32 mouse cellular contexts compared by ENCODE assay signal in genomic region chr5:24466762-24467161, GRCm38 (mm10). TPM values are rescaled to one million over a fixed set of nuclear protein-coding genes. Genes with fewer than 3 reads are reported as not detected.
A peak's percentile ranks its signal among the peaks of the same experiment; 100 is the strongest.
DNase-seq lines count a peak whose midpoint lies in the region; ATAC-seq and TF ChIP-seq lines count a peak whose summit lies in the region.
"Had no signal": no experiment of that assay in that cellular context is flagged by ENCODE, and none has a peak within 500 bp of the region (broad histone marks: within the 10 kb centered on the region; RNA-seq: fewer than 3 reads in every experiment).

No protein-coding gene starts in this region.

- H3K27me3 ChIP-seq in forebrain, embryonic 13.5 days: peaks cover under 1% of the 10 kb centered on the region; the same call in 1 of the 2 replicates
- peaks cover under 1% of the 10 kb centered on the region; the same call in 1 of the 2 replicates for H3K27me3 ChIP-seq in forebrain, embryonic 12.5 days
- H3K27me3 ChIP-seq in hindbrain, embryonic 12.5 days: no peaks in the 10 kb centered on the region; the same call in 1 of the 2 replicates
- peaks cover 2% of the 10 kb centered on the region; the same call in 1 of the 2 replicates for H3K27me3 ChIP-seq in hindbrain, embryonic 11.5 days (ENCODE audit: control insufficient read depth, insufficient read depth, low read length)
- H3K27me3 ChIP-seq in midbrain, embryonic 13.5 days: peaks cover 7% of the 10 kb centered on the region
- no peaks in the 10 kb centered on the region for H3K27me3 ChIP-seq in midbrain, embryonic 16.5 days (ENCODE audit: control insufficient read depth, insufficient read depth, low read depth, low read length)
- H3K27me3 ChIP-seq in hindbrain, postnatal 0 days (ENCODE audit: insufficient read depth, low read length): no peaks in the 10 kb centered on the region
- H3K27me3 ChIP-seq: CH12.LX; embryonic facial prominence, embryonic 13.5 days; hindbrain, embryonic 15.5 days; intestine, embryonic 15.5 days; neural tube, embryonic 13.5 days; Patski had no signal

- H3K4me3 ChIP-seq in forebrain, embryonic 13.5 days: no peak overlapping the region
- H3K4me3 ChIP-seq in forebrain, embryonic 12.5 days (replicated peaks): no peak overlapping the region
- H3K4me3 ChIP-seq in hindbrain, embryonic 12.5 days: no peak overlapping the region
- no peak overlapping the region for H3K4me3 ChIP-seq in hindbrain, embryonic 11.5 days (ENCODE audit: low read depth, low read length)
- no peak overlapping the region for H3K4me3 ChIP-seq in midbrain, embryonic 13.5 days (replicated peaks)
- H3K4me3 ChIP-seq in midbrain, embryonic 16.5 days (ENCODE audit: low read depth, low read length): no peak overlapping the region
- H3K4me3 ChIP-seq in hindbrain, postnatal 0 days (ENCODE audit: low read length): no peak overlapping the region
- H3K4me3 ChIP-seq: embryonic facial prominence, embryonic 13.5 days; forebrain, embryonic 10.5 days; heart, adult 2 months; hindbrain, embryonic 15.5 days; intestine, embryonic 15.5 days; liver, embryonic 12.5 days; neural tube, embryonic 13.5 days had no signal

- no peak for TF ChIP-seq CTCF in hindbrain, postnatal 0 days (IDR thresholded peaks at IDR 0.05; ENCODE audit: low read depth)

- H3K27ac ChIP-seq in forebrain, embryonic 13.5 days: no peak overlapping the region
- no peak overlapping the region for H3K27ac ChIP-seq in forebrain, embryonic 12.5 days
- 0 out of 2 replicates have a peak overlapping the region, but pooled peaks have one; percentile 44 for H3K27ac ChIP-seq in hindbrain, embryonic 12.5 days
- H3K27ac ChIP-seq in hindbrain, embryonic 11.5 days (ENCODE audit: low read depth, low read length): no peak overlapping the region
- H3K27ac ChIP-seq in midbrain, embryonic 13.5 days: peak overlapping the region; percentile 55
- H3K27ac ChIP-seq in midbrain, embryonic 16.5 days (ENCODE audit: low read length): no peak overlapping the region
- no peak overlapping the region for H3K27ac ChIP-seq in hindbrain, postnatal 0 days
- H3K27ac ChIP-seq: embryonic facial prominence, embryonic 13.5 days; forebrain, embryonic 10.5 days; heart, adult 2 months; hindbrain, embryonic 15.5 days; intestine, embryonic 15.5 days; liver, embryonic 12.5 days; macrophage; neural tube, embryonic 13.5 days had no signal

- H3K4me2 ChIP-seq in forebrain, embryonic 13.5 days: peak overlapping the region; percentile 35
- H3K4me2 ChIP-seq in forebrain, embryonic 12.5 days: no peak overlapping the region
- H3K4me2 ChIP-seq in hindbrain, embryonic 12.5 days (replicated peaks): peak overlapping the region; percentile 14; the same call in 1 of the 2 replicates
- no peak overlapping the region for H3K4me2 ChIP-seq in hindbrain, embryonic 11.5 days (replicated peaks; ENCODE audit: low read depth, low read length)
- H3K4me2 ChIP-seq in midbrain, embryonic 13.5 days (replicated peaks): peak overlapping the region; percentile 18
- H3K4me2 ChIP-seq in midbrain, embryonic 16.5 days (ENCODE audit: low read length): no peak overlapping the region
- no peak overlapping the region for H3K4me2 ChIP-seq in hindbrain, postnatal 0 days (ENCODE audit: low read depth, low read length)
- H3K4me2 ChIP-seq: embryonic facial prominence, embryonic 13.5 days; hindbrain, embryonic 15.5 days; intestine, embryonic 15.5 days; liver, embryonic 12.5 days; neural tube, embryonic 13.5 days had no signal

- peaks cover 4% of the 10 kb centered on the region for H3K36me3 ChIP-seq in forebrain, embryonic 13.5 days (ENCODE audit: poor library complexity, severe bottlenecking)
- H3K36me3 ChIP-seq in forebrain, embryonic 12.5 days (replicated peaks): peaks cover under 1% of the 10 kb centered on the region; the same call in 1 of the 2 replicates
- 0 out of 2 replicates have a peak, but pooled peaks cover 2% of the 10 kb centered on the region for H3K36me3 ChIP-seq in hindbrain, embryonic 12.5 days
- no peaks in the 10 kb centered on the region for H3K36me3 ChIP-seq in hindbrain, embryonic 11.5 days (ENCODE audit: control insufficient read depth, insufficient read depth, low read length)
- H3K36me3 ChIP-seq in midbrain, embryonic 13.5 days: peaks cover under 1% of the 10 kb centered on the region; the same call in 1 of the 2 replicates
- no peaks in the 10 kb centered on the region for H3K36me3 ChIP-seq in midbrain, embryonic 16.5 days (ENCODE audit: control insufficient read depth, insufficient read depth, low read length)
- no peaks in the 10 kb centered on the region for H3K36me3 ChIP-seq in hindbrain, postnatal 0 days (ENCODE audit: insufficient read depth, low read length)
- H3K36me3 ChIP-seq: hindbrain, embryonic 15.5 days; intestine, embryonic 15.5 days had no signal

- peaks cover 32% of the 10 kb centered on the region for H3K4me1 ChIP-seq in forebrain, embryonic 13.5 days
- H3K4me1 ChIP-seq in forebrain, embryonic 12.5 days: peaks cover 38% of the 10 kb centered on the region
- peaks cover 27% of the 10 kb centered on the region for H3K4me1 ChIP-seq in hindbrain, embryonic 12.5 days
- 0 out of 2 replicates have a peak, but pooled peaks cover 3% of the 10 kb centered on the region for H3K4me1 ChIP-seq in hindbrain, embryonic 11.5 days (replicated peaks; ENCODE audit: control insufficient read depth, insufficient read depth, low read length)
- H3K4me1 ChIP-seq in midbrain, embryonic 13.5 days (replicated peaks): peaks cover 41% of the 10 kb centered on the region
- H3K4me1 ChIP-seq in midbrain, embryonic 16.5 days (ENCODE audit: control insufficient read depth, insufficient read depth, low read length): peaks cover 14% of the 10 kb centered on the region
- peaks cover 6% of the 10 kb centered on the region; the same call in 1 of the 2 replicates for H3K4me1 ChIP-seq in hindbrain, postnatal 0 days (ENCODE audit: insufficient read depth, low read length)

- 24% methylated on average over 12 of the region's 12 CpGs for whole genome bisulfite sequencing in forebrain, embryonic 13.5 days
- WGBS in forebrain, embryonic 12.5 days: 40% methylated on average over 12 of the region's 12 CpGs
- 40% methylated on average over 12 of the region's 12 CpGs for WGBS in hindbrain, embryonic 12.5 days
- WGBS in hindbrain, embryonic 11.5 days: 33% methylated on average over 12 of the region's 12 CpGs
- WGBS in midbrain, embryonic 13.5 days: 42% methylated on average over 12 of the region's 12 CpGs
- WGBS in midbrain, embryonic 16.5 days: 19% methylated on average over 12 of the region's 12 CpGs
- 25% methylated on average over 12 of the region's 12 CpGs for WGBS in hindbrain, postnatal 0 days

- ATAC-seq in forebrain, embryonic 13.5 days: no peak
- ATAC-seq in forebrain, embryonic 12.5 days (ENCODE audit: low FRiP score): no peak
- ATAC-seq in hindbrain, embryonic 12.5 days (ENCODE audit: low FRiP score): no peak
- no peak for ATAC-seq in hindbrain, embryonic 11.5 days (ENCODE audit: low FRiP score)
- ATAC-seq in midbrain, embryonic 13.5 days: no peak
- ATAC-seq in midbrain, embryonic 16.5 days: no peak
- ATAC-seq in hindbrain, postnatal 0 days: 0 out of 2 replicates have a peak, but pooled peaks have one; percentile 4
- ATAC-seq: intestine, embryonic 15.5 days; liver, embryonic 12.5 days; liver, postnatal 0 days; Patski had no signal

- DNase-seq in hindbrain, embryonic 11.5 days (ENCODE audit: low spot score): no peak
- no peak for DNase-seq in hindbrain, postnatal 0 days (ENCODE audit: low spot score)
- DNase-seq in cerebellum, postnatal 36 days: no peak
- DNase-seq: adrenal gland, postnatal 14 days; cerebellum, adult 11-12 months; cerebellum, adult 9-11 months; heart, adult 2 months; heart, postnatal 14 days; kidney, adult 2 months; kidney, postnatal 36 days; layer of hippocampus, postnatal 36 days; left cerebral cortex, postnatal 4 days; liver, postnatal 0 days; lung, postnatal 10 days; right cerebral cortex, postnatal 25 days; spleen, adult 18-20 months; thymus, postnatal 25 days had no signal

- no peaks in the 10 kb centered on the region for H3K9me3 ChIP-seq in forebrain, embryonic 13.5 days (replicated peaks)
- no peaks in the 10 kb centered on the region for H3K9me3 ChIP-seq in forebrain, embryonic 12.5 days
- H3K9me3 ChIP-seq in hindbrain, embryonic 12.5 days (replicated peaks): no peaks in the 10 kb centered on the region
- no peaks in the 10 kb centered on the region for H3K9me3 ChIP-seq in hindbrain, embryonic 11.5 days (ENCODE audit: control insufficient read depth, low read length)
- H3K9me3 ChIP-seq in midbrain, embryonic 13.5 days: no peaks in the 10 kb centered on the region
- no peaks in the 10 kb centered on the region for H3K9me3 ChIP-seq in midbrain, embryonic 16.5 days (replicated peaks; ENCODE audit: control insufficient read depth, low read length, poor library complexity, severe bottlenecking)
- no peaks in the 10 kb centered on the region for H3K9me3 ChIP-seq in hindbrain, postnatal 0 days (ENCODE audit: low read length)
- H3K9me3 ChIP-seq: embryonic facial prominence, embryonic 13.5 days; forebrain, embryonic 10.5 days; G1E; hindbrain, embryonic 15.5 days; intestine, embryonic 15.5 days; liver, embryonic 12.5 days; neural tube, embryonic 13.5 days had no signal

- H3K9ac ChIP-seq in forebrain, embryonic 13.5 days: peak overlapping the region; percentile 51
- no peak overlapping the region for H3K9ac ChIP-seq in forebrain, embryonic 12.5 days
- peak overlapping the region; percentile 41; the same call in 1 of the 2 replicates for H3K9ac ChIP-seq in hindbrain, embryonic 12.5 days
- no peak overlapping the region; the same call in 1 of the 2 replicates for H3K9ac ChIP-seq in hindbrain, embryonic 11.5 days (ENCODE audit: low read depth, low read length)
- H3K9ac ChIP-seq in midbrain, embryonic 13.5 days (replicated peaks): peak overlapping the region; percentile 45
- no peak overlapping the region for H3K9ac ChIP-seq in midbrain, embryonic 16.5 days (ENCODE audit: low read depth, low read length)
- no peak overlapping the region for H3K9ac ChIP-seq in hindbrain, postnatal 0 days (replicated peaks; ENCODE audit: low read length)
- H3K9ac ChIP-seq: embryonic facial prominence, embryonic 13.5 days; hindbrain, embryonic 15.5 days; intestine, embryonic 15.5 days; liver, embryonic 12.5 days; liver, postnatal 0 days; neural tube, embryonic 13.5 days had no signal

RNA-seq across cellular contexts. Expression of gene Agap3, which starts 14.8 kb away (rescaled TPM):
- 38.0 and 39.2 TPM in 2 replicates for polyA plus RNA-seq in forebrain, embryonic 13.5 days (2015; fragmentation: Nextera tagmentation; extraction: Ambion mirVana)
- polyA plus RNA-seq in forebrain, embryonic 12.5 days (2016; fragmentation: Nextera tagmentation; extraction: Ambion mirVana): 41.1 and 61.2 TPM in 2 replicates
- polyA plus RNA-seq in hindbrain, embryonic 12.5 days (2016; fragmentation: Nextera tagmentation; extraction: Ambion mirVana): 83.7 and 86.2 TPM in 2 replicates
- 38.8 and 50.1 TPM in 2 replicates for polyA plus RNA-seq in hindbrain, embryonic 11.5 days (2014; fragmentation: Nextera tagmentation; extraction: Ambion mirVana)
- 48.8 and 52.2 TPM in 2 replicates for polyA plus RNA-seq in midbrain, embryonic 13.5 days (2015; fragmentation: Nextera tagmentation; extraction: Ambion mirVana)
- polyA plus RNA-seq in midbrain, embryonic 16.5 days (2015; fragmentation: Nextera tagmentation; extraction: Ambion mirVana): 55.6 and 56.9 TPM in 2 replicates
- total RNA-seq in hindbrain, postnatal 0 days (2014; rRNA removed): 277 and 287 TPM in 2 replicates
- polyA plus RNA-seq in hindbrain, postnatal 0 days (2015; fragmentation: Nextera tagmentation; extraction: Ambion mirVana): 112 and 121 TPM in 2 replicates

RNA-seq across cellular contexts. Expression of gene Tmub1, which starts 19.1 kb away (rescaled TPM):
- 32.5 and 35.4 TPM in 2 replicates for polyA plus RNA-seq in forebrain, embryonic 13.5 days (2015; fragmentation: Nextera tagmentation; extraction: Ambion mirVana)
- 28.6 and 30.7 TPM in 2 replicates for polyA plus RNA-seq in forebrain, embryonic 12.5 days (2016; fragmentation: Nextera tagmentation; extraction: Ambion mirVana)
- 32.6 and 36.7 TPM in 2 replicates for polyA plus RNA-seq in hindbrain, embryonic 12.5 days (2016; fragmentation: Nextera tagmentation; extraction: Ambion mirVana)
- 30.0 and 33.6 TPM in 2 replicates for polyA plus RNA-seq in hindbrain, embryonic 11.5 days (2014; fragmentation: Nextera tagmentation; extraction: Ambion mirVana)
- polyA plus RNA-seq in midbrain, embryonic 13.5 days (2015; fragmentation: Nextera tagmentation; extraction: Ambion mirVana): 46.5 and 49.6 TPM in 2 replicates
- polyA plus RNA-seq in midbrain, embryonic 16.5 days (2015; fragmentation: Nextera tagmentation; extraction: Ambion mirVana): 60.1 and 63.2 TPM in 2 replicates
- total RNA-seq in hindbrain, postnatal 0 days (2014; rRNA removed): 74.6 and 78.4 TPM in 2 replicates
- polyA plus RNA-seq in hindbrain, postnatal 0 days (2015; fragmentation: Nextera tagmentation; extraction: Ambion mirVana): 50.0 and 51.2 TPM in 2 replicates

RNA-seq across cellular contexts. Expression of gene Fastk, which starts 21.7 kb away (rescaled TPM):
- 85.3 and 86.9 TPM in 2 replicates for polyA plus RNA-seq in forebrain, embryonic 13.5 days (2015; fragmentation: Nextera tagmentation; extraction: Ambion mirVana)
- 97.1 and 102 TPM in 2 replicates for polyA plus RNA-seq in forebrain, embryonic 12.5 days (2016; fragmentation: Nextera tagmentation; extraction: Ambion mirVana)
- 109 and 113 TPM in 2 replicates for polyA plus RNA-seq in hindbrain, embryonic 12.5 days (2016; fragmentation: Nextera tagmentation; extraction: Ambion mirVana)
- polyA plus RNA-seq in hindbrain, embryonic 11.5 days (2014; fragmentation: Nextera tagmentation; extraction: Ambion mirVana): 86.7 and 88.5 TPM in 2 replicates
- 80.4 and 95.0 TPM in 2 replicates for polyA plus RNA-seq in midbrain, embryonic 13.5 days (2015; fragmentation: Nextera tagmentation; extraction: Ambion mirVana)
- polyA plus RNA-seq in midbrain, embryonic 16.5 days (2015; fragmentation: Nextera tagmentation; extraction: Ambion mirVana): 93.0 and 96.2 TPM in 2 replicates
- total RNA-seq in hindbrain, postnatal 0 days (2014; rRNA removed): 200 and 203 TPM in 2 replicates
- polyA plus RNA-seq in hindbrain, postnatal 0 days (2015; fragmentation: Nextera tagmentation; extraction: Ambion mirVana): 99.2 and 101 TPM in 2 replicates

RNA-seq across cellular contexts. Expression of gene Slc4a2, which starts 43.1 kb away (rescaled TPM):
- polyA plus RNA-seq in forebrain, embryonic 13.5 days (2015; fragmentation: Nextera tagmentation; extraction: Ambion mirVana): 19.5 and 23.3 TPM in 2 replicates
- polyA plus RNA-seq in forebrain, embryonic 12.5 days (2016; fragmentation: Nextera tagmentation; extraction: Ambion mirVana): 28.9 and 29.8 TPM in 2 replicates
- polyA plus RNA-seq in hindbrain, embryonic 12.5 days (2016; fragmentation: Nextera tagmentation; extraction: Ambion mirVana): 38.1 and 39.9 TPM in 2 replicates
- polyA plus RNA-seq in hindbrain, embryonic 11.5 days (2014; fragmentation: Nextera tagmentation; extraction: Ambion mirVana): 14.3 and 17.9 TPM in 2 replicates
- 20.1 and 25.4 TPM in 2 replicates for polyA plus RNA-seq in midbrain, embryonic 13.5 days (2015; fragmentation: Nextera tagmentation; extraction: Ambion mirVana)
- polyA plus RNA-seq in midbrain, embryonic 16.5 days (2015; fragmentation: Nextera tagmentation; extraction: Ambion mirVana): 22.2 and 23.7 TPM in 2 replicates
- 41.5 and 44.4 TPM in 2 replicates for total RNA-seq in hindbrain, postnatal 0 days (2014; rRNA removed)
- polyA plus RNA-seq in hindbrain, postnatal 0 days (2015; fragmentation: Nextera tagmentation; extraction: Ambion mirVana): 17.1 and 17.8 TPM in 2 replicates

RNA-seq across cellular contexts. Expression of gene Cdk5, which starts 43.4 kb away (rescaled TPM):
- polyA plus RNA-seq in forebrain, embryonic 13.5 days (2015; fragmentation: Nextera tagmentation; extraction: Ambion mirVana): 80.7 and 84.0 TPM in 2 replicates
- 62.2 and 63.7 TPM in 2 replicates for polyA plus RNA-seq in forebrain, embryonic 12.5 days (2016; fragmentation: Nextera tagmentation; extraction: Ambion mirVana)
- polyA plus RNA-seq in hindbrain, embryonic 12.5 days (2016; fragmentation: Nextera tagmentation; extraction: Ambion mirVana): 61.0 and 63.8 TPM in 2 replicates
- 56.3 and 62.4 TPM in 2 replicates for polyA plus RNA-seq in hindbrain, embryonic 11.5 days (2014; fragmentation: Nextera tagmentation; extraction: Ambion mirVana)
- polyA plus RNA-seq in midbrain, embryonic 13.5 days (2015; fragmentation: Nextera tagmentation; extraction: Ambion mirVana): 95.9 and 102 TPM in 2 replicates
- polyA plus RNA-seq in midbrain, embryonic 16.5 days (2015; fragmentation: Nextera tagmentation; extraction: Ambion mirVana): 130 and 149 TPM in 2 replicates
- total RNA-seq in hindbrain, postnatal 0 days (2014; rRNA removed): 81.0 and 87.7 TPM in 2 replicates
- polyA plus RNA-seq in hindbrain, postnatal 0 days (2015; fragmentation: Nextera tagmentation; extraction: Ambion mirVana): 151 and 158 TPM in 2 replicates

Comparison
In these comparisons a context has a peak if more than half of its experiments do, and no peak if none do; other contexts are left out.
1. H3K27ac ChIP-seq: peak in hindbrain, embryonic 12.5 days (single experiment) and midbrain, embryonic 13.5 days (single experiment); none in forebrain, embryonic 13.5 days (single experiment), forebrain, embryonic 12.5 days (single experiment), hindbrain, embryonic 11.5 days (single experiment), midbrain, embryonic 16.5 days (single experiment) and hindbrain, postnatal 0 days (single experiment).
2. H3K4me2 ChIP-seq: peak in forebrain, embryonic 13.5 days (single experiment), hindbrain, embryonic 12.5 days (single experiment) and midbrain, embryonic 13.5 days (single experiment); none in forebrain, embryonic 12.5 days (single experiment), hindbrain, embryonic 11.5 days (single experiment), midbrain, embryonic 16.5 days (single experiment) and hindbrain, postnatal 0 days (single experiment).
3. H3K9ac ChIP-seq: peak in forebrain, embryonic 13.5 days (single experiment), hindbrain, embryonic 12.5 days (single experiment) and midbrain, embryonic 13.5 days (single experiment); none in forebrain, embryonic 12.5 days (single experiment), hindbrain, embryonic 11.5 days (single experiment), midbrain, embryonic 16.5 days (single experiment) and hindbrain, postnatal 0 days (single experiment).